In genomic region chr17:10001071-10001591, GRCm38 (mm10) we compare ENCODE assay signal across 9 mouse cellular contexts.
A peak's percentile ranks its signal among the peaks of the same experiment; 100 is the strongest.
DNase-seq lines count a peak whose midpoint lies in the region; ATAC-seq lines count a peak whose summit lies in the region.
"Had no signal": no experiment of that assay in that cellular context is flagged by ENCODE, and none has a peak within 500 bp of the region (broad histone marks: within the 10 kb centered on the region; RNA-seq: fewer than 3 reads in every experiment).

No protein-coding gene starts in this region.

- H3K27ac ChIP-seq in kidney, embryonic 14.5 days (ENCODE audit: low read depth, low read length), result no peak overlapping the region

- H3K9ac ChIP-seq in kidney, embryonic 14.5 days (ENCODE audit: low read depth, low read length), result no peak overlapping the region

- H3K9me3 ChIP-seq in kidney, embryonic 14.5 days (ENCODE audit: control insufficient read depth, low read length), result no peaks in the 10 kb centered on the region

- no peak overlapping the region for H3K4me2 ChIP-seq in kidney, embryonic 14.5 days (replicated peaks; ENCODE audit: low read depth, low read length)

- 50% methylated on average over 7 of the region's 7 CpGs for WGBS in kidney, embryonic 14.5 days

- no peaks in the 10 kb centered on the region for H3K27me3 ChIP-seq in kidney, embryonic 14.5 days (ENCODE audit: control insufficient read depth, insufficient read depth, low read length)

- no peaks in the 10 kb centered on the region for H3K36me3 ChIP-seq in kidney, embryonic 14.5 days (ENCODE audit: control insufficient read depth, insufficient read depth, low read length)

- no peak for ATAC-seq in kidney, embryonic 14.5 days (ENCODE audit: low FRiP score, low TSS enrichment)
- ATAC-seq in CD4-positive, CD25-positive, alpha-beta regulatory T cell, adult 4 months, result no peak
- ATAC-seq: midbrain, embryonic 16.5 days had no signal

- DNase-seq in kidney, adult 11 months, result peak; percentile 70
- peak; percentile 16 for DNase-seq in adrenal gland, postnatal 25 days
- peak; percentile 44 for DNase-seq in kidney, adult 18-20 months
- DNase-seq in lung, postnatal 25 days (ENCODE audit: low spot score), result peak; percentile 50
- DNase-seq in retina, embryonic 14.5 days (ENCODE audit: low spot score), result no peak
- no peak for DNase-seq in liver

- H3K4me3 ChIP-seq in kidney, embryonic 14.5 days (ENCODE audit: low read length), result no peak overlapping the region

- 0 out of 2 replicates have a peak, but pooled peaks cover 4% of the 10 kb centered on the region for H3K4me1 ChIP-seq in kidney, embryonic 14.5 days (ENCODE audit: control insufficient read depth, insufficient read depth, low read length)

Comparison
In these comparisons a context has a peak if more than half of its experiments do, and no peak if none do; other contexts are left out.
1. DNase-seq: peak in kidney, adult 11 months (single experiment), adrenal gland, postnatal 25 days (single experiment), kidney, adult 18-20 months (single experiment) and lung, postnatal 25 days (single experiment); none in retina, embryonic 14.5 days (single experiment) and liver (single experiment).